Mouse (Mus musculus) ES-Bruce4 (cell line): ENCODE data around the gene Raph1.

ENCODE experiments used
- CTCF ChIP-seq: IDR thresholded peaks from one replicate; pipeline ENCODE4 v1.8.1; 2011; ENCODE audit warnings: low read depth, low read length
- EP300 ChIP-seq: IDR thresholded peaks from 2 replicates; pipeline ENCODE4 v1.6.1; 2011; ENCODE audit warnings: low read depth, low read length; ENCODE audit not compliant: insufficient read depth
- POLR2A ChIP-seq: IDR thresholded peaks from one replicate; pipeline ENCODE4 v1.8.1; 2011; ENCODE audit warnings: low read length; ENCODE audit not compliant: insufficient read depth

DNA sequence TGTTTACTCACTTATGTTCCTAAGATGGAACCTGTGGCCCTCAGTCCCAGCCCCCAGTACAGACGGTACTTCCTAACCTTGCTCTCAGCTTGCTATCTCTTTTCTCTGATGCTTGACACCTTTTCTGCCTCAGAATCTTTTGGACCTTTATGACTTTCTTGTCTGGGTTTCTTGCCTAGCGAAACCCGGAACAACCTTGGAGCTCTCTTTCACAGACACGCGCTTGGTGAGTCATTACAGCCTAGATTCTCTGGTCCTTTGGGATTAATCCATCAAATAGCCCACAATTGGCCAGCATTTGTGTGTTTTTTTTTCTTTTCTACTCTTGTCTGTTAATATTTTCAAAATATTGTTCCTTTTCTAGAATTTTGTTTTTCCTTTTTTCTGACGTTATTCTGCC is 26.2 kb upstream of the Raph1 start:
- TF ChIP-seq CTCF: no peak
- TF ChIP-seq EP300: no peak
- no peak for TF ChIP-seq POLR2A
